Mouse (Mus musculus) CH12.LX (cell line): ENCODE measurements around the gene Oasl1. TPM values are rescaled to one million over a fixed set of nuclear protein-coding genes. Genes with fewer than 3 reads are reported as not detected.

Experiments used
- DNase-seq: peaks from one replicate; pipeline ENCODE4 v3.0.0-alpha.2; 2013; ENCODE audit errors: extremely low read depth
- H3K27ac ChIP-seq: 2 replicates; pipeline ENCODE4 v1.5.1; 2012; ENCODE audit warnings: low read depth, mild to moderate bottlenecking, control low read depth, moderate library complexity; ENCODE audit not compliant: insufficient read depth
- H3K27me3 ChIP-seq: replicated peaks from 2 replicates; pipeline ENCODE3; 2012; ENCODE audit warnings: inconsistent platforms
- H3K36me3 ChIP-seq, 2 experiments: replicated peaks in 1 of 2; 2 replicates each; pipeline versions ENCODE3 to v1.6.1; 2012; ENCODE audit warnings: inconsistent platforms in 1 of 2, low read length in 1 of 2, mild to moderate bottlenecking in 1 of 2, mixed read lengths in 1 of 2, moderate library complexity in 1 of 2; ENCODE audit not compliant: control insufficient read depth in 1 of 2, insufficient read depth in 1 of 2
- H3K4me1 ChIP-seq, 2 experiments: 2 replicates each; pipeline ENCODE4 v1.6.1; 2012; ENCODE audit warnings: inconsistent platforms in 1 of 2, moderate library complexity in 1 of 2; ENCODE audit not compliant: insufficient read depth in 2 of 2, control insufficient read depth in 1 of 2
- H3K4me2 ChIP-seq: 2 replicates; pipeline ENCODE4 v1.6.1; 2012; ENCODE audit warnings: low read depth, mild to moderate bottlenecking, control low read depth; ENCODE audit not compliant: poor library complexity, insufficient read depth, severe bottlenecking
- H3K4me3 ChIP-seq, 3 experiments: fragments of 150-350 bp in 1 of 3; sonication (generic) in 1 of 3; replicated peaks in 1 of 3; 2 replicates each; pipeline versions ENCODE3 to v1.5.1; 2011 to 2012; ENCODE audit warnings: low read depth in 2 of 3, low read length in 2 of 3, mild to moderate bottlenecking in 2 of 3, moderate library complexity in 2 of 3, control low read depth in 1 of 3, improper control_type of control experiment in 1 of 3, inconsistent platforms in 1 of 3, mixed read lengths in 1 of 3; ENCODE audit not compliant: poor library complexity in 1 of 3
- H3K79me2 ChIP-seq: replicated peaks from 2 replicates; pipeline ENCODE4 v1.6.1; 2012; ENCODE audit warnings: mild to moderate bottlenecking, moderate library complexity; ENCODE audit not compliant: control insufficient read depth, poor library complexity, insufficient read depth, severe bottlenecking; ENCODE audit errors: extremely low read depth
- H3K9ac ChIP-seq: 2 replicates; pipeline ENCODE4 v1.6.1; 2012; ENCODE audit warnings: low read depth, mild to moderate bottlenecking, control low read depth, moderate library complexity; ENCODE audit not compliant: insufficient read depth
- H3K9me3 ChIP-seq: replicated peaks from 2 replicates; pipeline ENCODE3; 2012; ENCODE audit warnings: low read length, inconsistent platforms, mixed read lengths
- BHLHE40 ChIP-seq: IDR thresholded peaks from 2 replicates; pipeline ENCODE4 v1.6.1; 2011; ENCODE audit warnings: mild to moderate bottlenecking, low read depth, low read length, improper control_type of control experiment
- E2F4 ChIP-seq: IDR thresholded peaks from 2 replicates; pipeline ENCODE4 v1.6.1; 2011; ENCODE audit warnings: low read depth, low read length, improper control_type of control experiment; ENCODE audit not compliant: insufficient replicate concordance
- EP300 ChIP-seq: IDR thresholded peaks from 2 replicates; pipeline ENCODE4 v1.6.1; 2011; ENCODE audit warnings: low read length, improper control_type of control experiment
- ETS1 ChIP-seq: conservative IDR thresholded peaks from 2 replicates; pipeline ENCODE4 v1.6.1; 2012; ENCODE audit warnings: low read depth, mild to moderate bottlenecking, inconsistent platforms, low read length, improper control_type of control experiment, moderate library complexity
- GABPA ChIP-seq: IDR thresholded peaks from 2 replicates; pipeline ENCODE4 v1.6.1; 2012; ENCODE audit warnings: low read depth, low read length, improper control_type of control experiment, inconsistent platforms; ENCODE audit not compliant: insufficient replicate concordance
- JUND ChIP-seq: conservative IDR thresholded peaks from 2 replicates; pipeline ENCODE4 v1.6.1; 2011; ENCODE audit warnings: low read depth, low read length, improper control_type of control experiment
- MAFK ChIP-seq: IDR thresholded peaks from 2 replicates; pipeline ENCODE4 v1.6.1; 2011; ENCODE audit warnings: low read length, improper control_type of control experiment; ENCODE audit not compliant: insufficient replicate concordance
- MAX ChIP-seq: IDR thresholded peaks from 2 replicates; pipeline ENCODE4 v1.6.1; 2011; ENCODE audit warnings: low read length, improper control_type of control experiment
- MEF2A ChIP-seq: IDR thresholded peaks from 2 replicates; pipeline ENCODE4 v1.6.1; 2014; ENCODE audit warnings: low read depth, mild to moderate bottlenecking, inconsistent platforms, low read length, improper control_type of control experiment, borderline replicate concordance
- MXI1 ChIP-seq: IDR thresholded peaks from 2 replicates; pipeline ENCODE4 v1.6.1; 2011; ENCODE audit warnings: mild to moderate bottlenecking, low read depth, low read length, improper control_type of control experiment
- MYC ChIP-seq: IDR thresholded peaks from 2 replicates; pipeline ENCODE4 v1.6.1; 2011; ENCODE audit warnings: low read depth, mild to moderate bottlenecking, improper control_type of control experiment, low read length
- NELFE ChIP-seq: IDR thresholded peaks from 2 replicates; pipeline ENCODE4 v1.6.1; 2011; ENCODE audit warnings: low read depth, low read length, improper control_type of control experiment
- NRF1 ChIP-seq: IDR thresholded peaks from 2 replicates; pipeline ENCODE4 v1.6.1; 2014; ENCODE audit warnings: low read depth, mild to moderate bottlenecking, inconsistent platforms, low read length, improper control_type of control experiment, moderate library complexity
- PAX5 ChIP-seq: IDR thresholded peaks from 2 replicates; pipeline ENCODE4 v1.6.1; 2012; ENCODE audit warnings: low read length, inconsistent platforms, mixed read lengths
- POLR2A ChIP-seq: IDR thresholded peaks from 2 replicates; pipeline ENCODE4 v1.6.1; 2011; ENCODE audit warnings: low read depth, mild to moderate bottlenecking, improper control_type of control experiment, low read length
- POLR2AphosphoS2 ChIP-seq: IDR thresholded peaks from 2 replicates; pipeline ENCODE4 v1.6.1; 2011; ENCODE audit warnings: low read depth, low read length, improper control_type of control experiment
- RAD21 ChIP-seq: IDR thresholded peaks from 2 replicates; pipeline ENCODE4 v1.6.1; 2011; ENCODE audit warnings: low read depth, mild to moderate bottlenecking, low read length, improper control_type of control experiment, moderate library complexity
- RCOR1 ChIP-seq: conservative IDR thresholded peaks from 2 replicates; pipeline ENCODE4 v1.6.1; 2012; ENCODE audit warnings: low read depth, mild to moderate bottlenecking, inconsistent platforms, low read length, improper control_type of control experiment
- SMC3 ChIP-seq: IDR thresholded peaks from 2 replicates; pipeline ENCODE4 v1.6.1; 2011; ENCODE audit warnings: low read depth, low read length, improper control_type of control experiment
- TBP ChIP-seq: conservative IDR thresholded peaks from 2 replicates; pipeline ENCODE4 v1.6.1; 2011; ENCODE audit warnings: low read depth, low read length, improper control_type of control experiment
- TCF12 ChIP-seq: IDR thresholded peaks from 2 replicates; pipeline ENCODE4 v1.6.1; 2014; ENCODE audit warnings: low read depth, mild to moderate bottlenecking, inconsistent platforms, low read length, improper control_type of control experiment
- USF1 ChIP-seq: IDR thresholded peaks from 2 replicates; pipeline ENCODE4 v1.6.1; 2014; ENCODE audit warnings: low read depth, mild to moderate bottlenecking, inconsistent platforms, low read length, improper control_type of control experiment
- ZC3H11A ChIP-seq: IDR thresholded peaks from 2 replicates; pipeline ENCODE4 v1.6.1; 2012; ENCODE audit warnings: low read depth, mild to moderate bottlenecking, inconsistent platforms, low read length, improper control_type of control experiment
- ZMIZ1 ChIP-seq: IDR thresholded peaks from 2 replicates; pipeline ENCODE4 v1.6.1; 2012; ENCODE audit warnings: low read depth, mild to moderate bottlenecking, inconsistent platforms, low read length, improper control_type of control experiment
- ZNF384 ChIP-seq: IDR thresholded peaks from 2 replicates; pipeline ENCODE4 v1.6.1; 2012; ENCODE audit warnings: low read depth, low read length, improper control_type of control experiment, inconsistent platforms
- dilution Hi-C: fragments of 300-500 bp; cut with MboI; formaldehyde crosslinking; loops from 2 replicates; pipeline ENCODE4 v1.14.3; 2020; ENCODE audit warnings: low sequenced_read_pairs; ENCODE audit not compliant: extremely low pct_unique_long_range_greater_than_20kb, extremely low pct_ligation_motif_present
- in situ Hi-C: fragments of 300-500 bp; cut with MboI; formaldehyde crosslinking; loops from 3 replicates; pipeline ENCODE4 v1.14.3; 2019; ENCODE audit warnings: low sequenced_read_pairs, low pct_ligation_motif_present, low pct_unique_long_range_greater_than_20kb, mixed read lengths
- polyA plus RNA-seq: library from polyadenylated mRNA; unstranded; fragments of >175 nt; gene quantifications from 2 replicates; pipeline ENCODE4 v1.2.1, GENCODE M21; 2012; ENCODE audit warnings: low read depth; ENCODE audit not compliant: insufficient read length
- total RNA-seq, 2 experiments: library from RNA; depleted of rRNA; stranded (reverse); fragments of 300-350 nt in 1 of 2; fragments of >200 nt in 1 of 2; gene quantifications; 2 replicates each; pipeline ENCODE4 v1.2.3; 2012 to 2014

Gene Oasl1
- total and polyA plus RNA-seq, 3 experiments = 0.37 TPM; not detected in 2

- in situ Hi-C loops = loop anchor here (25.0 kb wide), 1 partner anchor 210 kb away; the partner anchor contains the start of gene Tchp
- H3K27ac ChIP-seq = no peak overlapping the region
- peak overlapping the region; percentile 79 for H3K4me2 ChIP-seq
- H3K79me2 ChIP-seq = no peaks in the 10 kb centered on the region
- peak overlapping the region in 2 of 3 experiments; percentile 4 to 42 for H3K4me3 ChIP-seq
- DNase-seq = no peak
- H3K36me3 ChIP-seq = no peaks in the 10 kb centered on the region
- no peaks in the 10 kb centered on the region for H3K27me3 ChIP-seq
- TF ChIP-seq RAD21 (no peak), MYC (no peak), NELFE (no peak), GABPA (no peak), RCOR1 (no peak), EP300 (no peak), MEF2A (no peak), SMC3 (no peak), JUND (no peak), POLR2AphosphoS2 (no peak), POLR2A (no peak), ZNF384 (no peak), ZMIZ1 (no peak), TCF12 (no peak), NRF1 (no peak), TBP (no peak)
- peak overlapping the region; percentile 39 for H3K9ac ChIP-seq
- peaks cover 11 to 21% of the 10 kb centered on the region in 2 experiments for H3K4me1 ChIP-seq
- no peaks in the 10 kb centered on the region for H3K9me3 ChIP-seq
- dilution Hi-C loops = no loop called here
Measured at GRCm38 (mm10) chr5:114922366-114922731, 691 bp upstream of the Oasl1 start.

GRCm38 (mm10) chr5:114926153-114926684 is 3.2 kb downstream of the Oasl1 start:
- in situ Hi-C loops (no loop called here), dilution Hi-C loops (no loop called here)
- Histone ChIP-seq H3K79me2 (no peaks in the 10 kb centered on the region), H3K36me3 (no peaks in the 10 kb centered on the region), H3K27ac (no peak overlapping the region), H3K4me3 (no peak overlapping the region), H3K9me3 (no peaks in the 10 kb centered on the region), H3K27me3 (no peaks in the 10 kb centered on the region), H3K4me1 (peaks cover 11 to 21% of the 10 kb centered on the region in 2 experiments), H3K4me2 (no peak overlapping the region), H3K9ac (no peak overlapping the region)
- no peak for TF ChIP-seq NRF1
- no peak for TF ChIP-seq BHLHE40
- TF ChIP-seq PAX5 = no peak
- TF ChIP-seq MYC = no peak
- no peak for TF ChIP-seq JUND
- no peak for TF ChIP-seq MAX
- no peak for TF ChIP-seq USF1
- TF ChIP-seq MXI1 = no peak
- TF ChIP-seq E2F4 = no peak
- no peak for TF ChIP-seq POLR2A
- no peak for TF ChIP-seq ZC3H11A
- no peak for TF ChIP-seq MAFK
- no peak for TF ChIP-seq ETS1
- DNase-seq = no peak
